Mouse (Mus musculus) heart, postnatal 25 days (tissue): ENCODE results near the gene Irx3. TPM values are rescaled to one million over a fixed set of nuclear protein-coding genes. Genes with fewer than 3 reads are reported as not detected.
A peak's percentile ranks its signal among the peaks of the same experiment; 100 is the strongest.

ENCODE experiments used
- DNase-seq: peaks from one replicate; pipeline ENCODE4 v3.0.0; 2022; ENCODE audit warnings: low spot score
- intact Hi-C: fragments of 180-260 bp; cut with DNase I; formaldehyde crosslinking; loops from one replicate; pipeline ENCODE4 v1.15.1; 2025
- total RNA-seq, 2 experiments: library from RNA; stranded (reverse); gene quantifications; 2 replicates each; pipeline ENCODE4 v1.2.3; 2021

The Irx3 gene
- total RNA-seq, 2 experiments from 2014 or later: 30.5 to 37.2 TPM

DNA sequence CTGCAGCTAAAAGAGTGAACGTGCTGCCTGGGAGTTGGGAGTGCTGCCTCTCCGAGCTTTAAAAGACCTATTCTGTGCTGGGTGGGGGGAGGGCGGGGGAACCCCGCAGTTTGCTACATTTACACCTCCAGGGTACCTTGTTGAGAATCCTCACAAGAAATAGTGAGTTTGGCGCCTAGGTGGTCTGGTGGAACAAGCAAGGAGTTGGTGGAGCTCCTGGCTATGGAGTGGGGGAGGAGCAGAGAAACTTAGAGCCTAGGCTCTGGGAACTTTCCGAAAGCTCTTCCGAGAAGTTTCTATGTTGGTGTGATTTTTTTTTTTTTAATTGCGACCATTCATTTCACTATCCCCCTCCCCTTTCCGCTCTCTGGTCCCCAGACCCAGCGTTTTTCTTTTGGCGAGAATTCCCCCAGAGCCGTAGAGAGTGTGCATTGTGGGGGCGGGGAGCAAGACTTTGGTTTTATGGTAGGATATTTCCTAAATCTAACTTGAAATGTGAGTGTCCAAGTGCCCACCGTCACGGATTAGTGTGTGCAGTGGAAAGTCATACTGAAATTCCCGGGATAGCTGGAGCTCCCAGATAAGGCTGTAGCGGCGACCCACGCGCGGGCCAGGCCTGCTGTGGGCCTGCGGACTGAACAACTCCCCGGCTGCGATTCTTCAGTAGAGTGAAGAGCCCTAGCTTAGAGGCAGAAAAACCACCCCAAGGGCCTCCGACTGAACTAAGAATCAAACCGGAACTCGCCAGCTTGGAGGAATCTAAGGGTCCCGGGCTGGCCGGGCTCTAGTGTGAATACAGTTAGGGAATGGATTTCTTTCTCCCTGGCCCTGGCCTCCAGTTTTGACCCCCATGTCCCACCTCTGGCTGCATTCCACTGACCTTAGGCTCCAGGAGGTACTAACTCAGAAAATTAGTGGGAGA is 795 bp upstream of the Irx3 start:
- DNase-seq: no peak
- intact Hi-C loops: loop anchor here (5.0 kb wide), 2 partner anchors 50 to 210 kb away; no protein-coding TSS in a partner anchor

DNA sequence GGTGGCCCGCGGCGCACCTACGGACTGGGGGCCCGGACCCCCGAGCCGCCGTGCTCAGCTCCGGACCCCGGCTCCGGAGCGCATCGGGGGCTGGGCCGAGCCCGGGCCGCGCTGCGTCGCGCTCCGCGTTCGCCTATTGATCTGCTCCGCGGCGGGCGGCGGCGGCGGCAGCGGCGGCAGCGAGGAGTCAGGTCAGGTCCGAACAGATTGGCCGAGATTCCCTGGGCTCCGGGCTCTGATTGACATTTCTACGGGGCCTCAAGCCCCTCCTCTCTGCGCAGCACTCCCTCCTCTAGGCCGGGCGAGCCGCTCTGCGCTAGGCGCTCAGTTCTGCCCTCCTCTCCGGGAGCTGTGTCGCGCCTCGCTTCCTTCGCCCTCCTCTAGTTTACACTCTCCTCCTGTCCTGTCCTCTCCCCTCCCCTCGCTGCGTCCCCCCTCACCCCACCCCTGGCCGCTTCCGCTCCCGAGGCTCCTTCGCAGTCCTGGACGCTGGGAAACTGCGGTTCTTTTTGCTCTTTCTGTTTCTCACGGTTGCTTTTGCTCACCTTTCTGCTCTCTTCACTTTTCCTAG is 541 bp downstream of the Irx3 start:
- DNase-seq: peak; percentile 62
- intact Hi-C loops: loop anchor here (2.0 to 5.0 kb wide), 3 partner anchors 51 to 561 kb away; no protein-coding TSS in a partner anchor

DNA sequence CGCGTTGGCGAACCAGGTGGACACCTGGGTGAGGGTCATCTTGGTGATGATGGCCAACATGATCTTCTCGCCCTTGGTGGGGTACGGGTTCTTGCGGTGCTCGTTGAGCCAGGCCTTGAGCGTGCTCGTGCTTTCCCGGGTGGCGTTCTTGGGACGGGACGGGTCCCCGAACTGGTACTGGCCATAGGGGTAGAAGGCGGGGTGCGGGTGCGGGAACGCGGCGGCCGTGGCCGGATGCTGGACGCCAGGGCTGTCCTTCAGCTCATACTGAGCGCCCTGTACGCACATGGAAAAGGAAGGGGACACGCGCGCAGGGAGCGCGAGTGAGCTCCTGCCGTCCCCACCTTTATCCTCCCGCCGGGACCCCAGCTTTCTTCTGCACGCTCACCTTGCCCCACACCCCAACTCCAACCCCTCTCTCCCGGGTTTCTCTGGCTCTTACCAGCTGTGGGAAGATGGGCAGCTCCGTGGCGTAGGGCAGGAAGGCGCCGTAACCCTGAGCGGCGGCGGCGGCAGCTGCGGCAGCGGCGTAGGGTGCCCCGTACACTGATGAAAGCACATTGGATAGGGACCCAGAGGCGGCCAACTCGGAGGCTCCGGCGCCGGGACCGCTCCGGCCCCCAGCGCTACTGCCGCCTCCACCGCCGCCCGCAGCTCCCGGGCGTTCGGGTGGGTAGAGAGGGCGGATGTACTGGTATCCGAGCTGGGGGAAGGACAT is 1.2 kb downstream of the Irx3 start:
- intact Hi-C loops: loop anchor here (2.0 to 5.0 kb wide), 3 partner anchors 52 to 562 kb away; no protein-coding TSS in a partner anchor
- no peak for DNase-seq

DNA sequence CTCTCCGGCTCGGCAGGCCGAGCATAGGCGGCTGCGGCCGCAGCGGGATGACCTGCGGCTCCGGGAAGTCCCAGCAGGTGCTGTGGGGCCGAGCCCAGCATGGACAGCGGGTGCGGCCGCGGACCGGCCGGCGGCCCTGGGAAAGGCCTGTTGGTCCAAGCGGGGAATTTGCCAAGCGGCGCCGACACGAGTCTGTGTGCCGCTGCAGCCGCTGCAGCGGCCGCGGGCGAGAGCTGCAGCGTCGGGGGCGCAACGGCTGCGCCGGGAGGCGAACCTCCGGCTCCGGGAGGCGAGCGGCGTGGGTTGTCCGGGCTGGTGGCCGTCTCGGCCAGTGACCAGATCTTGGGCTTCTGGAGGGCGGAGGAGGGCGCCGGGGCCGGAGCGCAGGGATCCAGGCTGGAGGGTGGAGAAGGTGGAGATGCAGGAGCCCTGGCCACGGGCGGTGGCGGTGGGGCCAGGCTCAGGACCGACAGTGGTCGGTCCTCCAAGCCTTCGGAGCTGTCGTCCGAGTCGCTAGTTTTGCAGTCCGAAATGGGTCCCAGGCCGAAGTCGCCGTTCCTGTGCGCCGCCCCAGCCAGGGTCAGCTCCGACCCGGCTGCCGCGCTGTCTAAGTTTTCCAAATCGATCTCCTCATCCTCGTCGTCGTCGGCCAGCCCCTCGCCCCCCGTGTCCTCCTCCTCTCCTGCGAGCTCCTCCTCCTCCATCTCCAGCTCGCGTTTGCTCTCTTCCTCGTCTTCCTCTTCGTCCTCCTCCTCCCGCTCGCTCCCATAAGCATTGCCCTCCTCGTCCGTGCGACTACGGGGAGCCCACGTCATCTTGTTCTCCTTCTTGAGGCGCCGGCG is 2.0 kb downstream of the Irx3 start:
- DNase-seq: no peak
- intact Hi-C loops: loop anchor here (2.0 to 5.0 kb wide), 5 partner anchors 52 to 563 kb away; no protein-coding TSS in a partner anchor

DNA sequence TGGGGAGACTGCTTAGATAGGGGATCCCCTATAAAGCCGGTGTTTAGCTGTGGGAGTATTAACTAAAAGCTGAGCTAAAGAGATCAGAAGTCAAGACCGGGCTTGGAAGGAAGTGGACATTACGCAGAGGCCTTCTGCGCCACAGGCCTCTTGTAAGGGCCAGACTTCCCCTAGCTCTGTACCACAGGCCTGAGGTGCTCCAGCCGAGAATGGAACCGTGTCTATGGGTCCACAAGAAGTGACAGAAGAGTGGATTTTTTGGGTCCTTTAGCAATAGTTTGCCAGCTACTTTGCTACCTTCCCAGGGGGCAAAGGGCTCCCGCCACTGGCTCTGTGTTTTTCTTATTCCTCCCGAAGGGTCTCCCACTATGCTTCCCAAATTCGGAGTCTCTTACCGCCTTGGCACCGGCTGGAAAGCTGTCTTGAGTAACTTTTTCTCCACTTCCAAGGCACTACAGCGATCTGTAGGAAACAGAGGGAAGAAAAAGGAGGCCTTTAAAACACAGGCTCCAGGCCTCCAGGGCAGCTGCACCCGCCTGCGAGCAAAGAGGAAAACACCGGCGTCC is 2.8 kb downstream of the Irx3 start:
- intact Hi-C loops: loop anchor here (5.0 kb wide), 2 partner anchors 112 to 312 kb away; no protein-coding TSS in a partner anchor
- no peak for DNase-seq

DNA sequence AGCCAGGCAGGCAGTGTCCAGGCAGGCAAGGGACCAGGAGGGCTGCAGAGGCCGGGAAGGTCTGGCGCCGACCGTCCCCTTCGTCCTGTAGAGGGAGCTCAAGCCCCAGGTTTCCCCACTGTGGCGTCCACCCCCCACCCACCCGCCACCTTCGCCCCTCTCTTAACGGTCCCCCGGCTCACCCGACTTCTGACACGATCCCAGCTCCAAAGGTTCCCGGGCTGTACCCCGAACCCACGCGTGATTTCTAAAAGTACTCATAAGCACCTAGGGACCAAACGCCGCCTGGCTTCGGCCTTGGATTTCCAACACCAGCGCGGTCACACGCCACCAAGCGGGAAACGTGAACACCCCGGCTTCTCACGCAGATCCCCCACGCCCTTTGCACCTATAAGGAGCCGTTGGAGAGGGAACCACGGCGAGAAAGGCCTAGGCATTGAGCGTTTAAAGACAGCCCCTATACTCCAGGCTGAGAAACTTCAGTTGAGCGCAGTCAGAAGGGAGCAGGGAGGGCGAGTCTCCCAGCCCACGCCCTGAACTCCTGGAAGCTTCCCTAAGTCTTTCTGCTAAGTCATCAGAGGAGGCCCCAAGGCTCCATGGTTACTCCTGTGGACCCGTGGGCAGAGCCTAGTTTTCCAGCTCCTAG is 4.1 kb downstream of the Irx3 start:
- intact Hi-C loops: loop anchor here (1.0 to 5.0 kb wide), 6 partner anchors 110 to 557 kb away; no protein-coding TSS in a partner anchor
- DNase-seq: no peak

DNA sequence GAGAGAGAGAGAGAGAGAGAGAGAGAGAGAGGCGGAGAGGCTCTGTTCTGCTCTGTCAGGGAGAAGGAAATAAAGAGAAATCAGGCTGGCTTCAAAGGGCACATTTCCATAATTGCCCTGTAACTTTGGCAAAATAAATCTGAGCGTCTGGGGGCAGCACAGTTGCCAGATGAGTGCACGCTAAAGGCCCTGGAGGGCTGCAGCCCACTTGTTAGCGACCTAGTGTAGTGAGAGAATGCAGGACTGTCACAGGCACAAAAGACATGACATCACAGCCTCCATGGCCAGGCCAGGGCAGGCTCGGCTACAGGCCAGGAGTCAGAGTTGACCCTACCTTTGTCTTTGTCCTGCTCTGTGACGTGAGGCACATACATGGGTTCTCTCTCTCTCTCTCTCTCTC is 8.0 kb downstream of the Irx3 start:
- intact Hi-C loops: no loop called here
- no peak for DNase-seq

DNA sequence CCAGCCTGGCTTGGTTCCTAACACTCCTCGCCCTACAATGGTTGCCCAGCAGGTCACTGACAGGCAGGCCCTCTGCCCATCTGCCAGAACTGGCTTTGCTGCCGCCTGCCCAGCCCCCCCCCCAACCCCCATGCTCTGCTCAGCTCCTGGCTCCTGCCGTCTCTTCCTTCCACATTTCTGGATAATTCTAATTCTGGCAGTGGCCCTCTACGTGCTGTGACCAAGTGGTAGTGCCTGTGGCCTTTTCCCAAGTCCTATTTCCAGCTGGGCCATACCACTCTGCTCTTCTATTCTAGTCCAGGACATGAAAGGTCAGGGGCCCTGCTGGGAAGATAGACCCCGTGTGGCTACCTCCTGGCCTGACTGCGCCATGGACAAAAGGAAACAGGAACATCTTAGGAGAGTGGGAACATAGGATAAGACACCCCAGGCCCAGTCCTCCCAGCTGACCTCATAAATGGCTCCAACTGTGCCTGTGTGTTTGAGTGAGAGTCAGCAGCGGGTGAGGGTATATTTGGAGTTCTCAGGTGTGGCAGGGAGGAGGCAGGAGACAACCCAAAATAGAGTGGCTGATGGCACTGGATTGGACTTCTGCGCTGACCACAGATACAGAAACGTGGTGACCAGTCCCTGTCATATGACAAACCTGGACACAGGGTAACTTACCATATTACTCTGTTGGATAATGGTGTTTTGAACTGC is 14.5 kb downstream of the Irx3 start:
- no peak for DNase-seq
- intact Hi-C loops: no loop called here

DNA sequence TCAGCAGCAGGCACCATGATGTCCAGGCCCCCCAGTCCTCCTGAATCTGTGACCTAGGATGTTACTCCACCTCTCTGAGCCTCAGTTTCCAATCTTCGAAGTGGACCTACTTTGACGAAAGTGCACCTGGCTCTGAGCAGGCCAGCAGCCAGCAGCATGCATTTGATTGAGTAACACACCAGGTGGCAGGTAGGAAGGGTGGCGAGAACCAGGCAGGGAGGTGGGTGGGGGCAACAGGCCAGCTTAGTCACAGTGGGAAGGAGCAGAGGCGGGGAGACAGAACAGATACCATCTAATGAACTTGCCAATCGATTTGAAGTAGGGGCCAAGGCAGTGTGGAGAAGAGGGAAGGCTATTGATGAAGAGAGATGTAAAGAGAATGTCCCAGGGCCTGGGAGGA is 18.9 kb downstream of the Irx3 start:
- DNase-seq: no peak
- intact Hi-C loops: no loop called here

DNA sequence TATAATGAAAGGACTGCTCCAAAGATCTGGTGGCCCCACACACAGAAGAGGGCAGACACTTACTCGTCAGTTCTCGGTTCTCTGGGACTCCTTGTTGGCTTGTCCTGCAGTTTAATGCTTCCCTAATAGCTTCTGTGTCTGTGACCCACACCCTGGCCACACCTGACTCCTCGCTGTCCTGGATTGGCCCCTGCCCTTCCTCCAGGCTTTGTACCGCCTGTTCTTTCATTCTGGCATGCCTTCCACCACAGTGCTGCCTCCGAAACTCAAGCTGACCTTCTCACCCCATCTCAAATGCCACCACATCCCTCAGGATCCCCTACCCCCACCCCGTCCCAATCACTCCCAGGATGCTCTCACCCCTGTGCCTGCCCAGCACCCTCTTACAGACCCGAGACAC is 19.7 kb downstream of the Irx3 start:
- intact Hi-C loops: no loop called here
- DNase-seq: no peak

DNA sequence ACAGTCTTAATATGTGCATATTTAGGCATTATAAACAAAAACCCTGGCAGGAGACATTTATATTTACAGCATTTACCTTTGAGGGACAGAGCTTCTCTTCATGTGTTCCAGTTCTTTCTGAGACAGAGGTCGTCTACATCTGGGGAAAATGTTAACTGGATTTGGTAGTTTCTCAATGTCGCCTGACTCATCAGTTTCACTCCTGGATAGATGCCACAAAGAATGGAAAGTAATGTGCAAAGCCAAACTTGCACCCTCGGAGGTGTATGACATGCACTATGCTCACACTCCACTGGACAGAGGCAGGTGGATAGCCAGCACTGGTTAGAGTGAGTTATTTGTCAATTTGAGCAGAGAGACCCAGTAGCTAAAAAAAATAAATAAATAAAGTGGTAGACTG is 21.2 kb downstream of the Irx3 start:
- no peak for DNase-seq
- intact Hi-C loops: no loop called here

DNA sequence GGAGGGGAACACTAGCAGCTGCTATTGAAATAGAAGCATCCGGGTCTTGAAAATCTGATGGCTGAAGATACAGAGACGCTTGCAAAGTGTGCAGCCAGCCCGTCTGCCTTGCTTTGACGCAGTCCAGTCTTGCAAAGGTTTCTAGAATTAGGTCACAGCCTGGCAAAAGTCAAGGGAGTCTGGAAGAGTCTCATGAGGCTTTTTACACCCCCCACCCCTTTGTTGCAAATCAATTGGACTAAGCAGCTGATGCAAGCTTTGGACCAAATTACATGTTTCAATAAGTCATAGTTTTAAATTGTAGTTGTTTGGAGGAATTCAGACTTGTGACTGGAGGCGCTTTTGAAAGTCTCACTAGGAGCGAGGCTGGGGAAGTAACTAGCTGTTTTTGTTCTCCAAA is 33.0 kb downstream of the Irx3 start:
- intact Hi-C loops: no loop called here
- DNase-seq: no peak

DNA sequence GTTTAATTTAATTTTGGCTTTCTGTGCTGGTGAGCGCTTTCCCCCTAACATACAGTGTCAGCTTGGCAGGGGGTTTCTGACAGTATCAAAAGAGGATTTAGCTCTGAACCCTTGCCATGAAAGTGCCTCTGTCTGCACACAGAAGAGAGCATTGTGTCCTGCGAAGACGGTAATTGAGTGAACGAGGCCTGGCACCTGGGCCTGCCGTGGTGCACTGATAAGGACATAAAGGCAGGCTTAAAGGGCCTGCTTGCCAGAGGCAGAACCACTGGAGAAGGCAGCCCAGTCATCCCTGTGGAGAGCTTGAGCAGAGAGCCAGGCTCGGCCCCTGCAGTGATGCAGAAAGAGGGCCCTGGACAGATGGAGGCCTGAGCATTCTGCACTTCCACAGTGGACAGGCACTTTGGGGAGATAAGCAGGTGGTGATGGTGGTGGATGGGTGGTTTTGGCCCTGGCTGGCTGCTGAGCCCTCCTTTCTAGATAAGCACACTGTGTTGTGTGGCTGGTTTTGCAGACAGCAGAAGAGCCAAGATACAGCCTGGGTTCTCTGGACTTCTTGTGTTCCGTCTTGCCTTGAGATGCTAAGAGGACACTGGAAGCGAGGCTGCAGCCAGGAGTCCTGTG is 36.3 kb downstream of the Irx3 start:
- intact Hi-C loops: no loop called here
- DNase-seq: no peak

DNA sequence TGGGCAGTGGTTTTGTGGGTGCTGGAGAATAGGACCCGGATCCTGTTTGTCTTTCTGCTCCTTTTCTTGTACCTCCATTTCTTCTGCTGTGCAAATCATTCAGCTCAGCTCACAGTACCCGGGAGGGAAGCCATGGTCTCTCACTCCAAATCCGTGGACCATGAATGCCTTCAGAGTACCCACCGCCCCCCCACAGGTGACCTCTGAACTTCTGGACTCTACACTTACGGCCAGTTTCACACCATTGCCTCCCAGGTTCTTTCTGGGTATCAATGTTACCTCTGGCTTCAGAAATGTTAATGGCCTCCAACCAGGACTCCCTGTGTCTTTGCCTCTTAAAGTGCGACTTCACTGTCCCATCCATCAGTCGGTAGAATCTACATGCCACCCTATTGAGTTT is 46.3 kb downstream of the Irx3 start:
- intact Hi-C loops: no loop called here
- DNase-seq: no peak

DNA sequence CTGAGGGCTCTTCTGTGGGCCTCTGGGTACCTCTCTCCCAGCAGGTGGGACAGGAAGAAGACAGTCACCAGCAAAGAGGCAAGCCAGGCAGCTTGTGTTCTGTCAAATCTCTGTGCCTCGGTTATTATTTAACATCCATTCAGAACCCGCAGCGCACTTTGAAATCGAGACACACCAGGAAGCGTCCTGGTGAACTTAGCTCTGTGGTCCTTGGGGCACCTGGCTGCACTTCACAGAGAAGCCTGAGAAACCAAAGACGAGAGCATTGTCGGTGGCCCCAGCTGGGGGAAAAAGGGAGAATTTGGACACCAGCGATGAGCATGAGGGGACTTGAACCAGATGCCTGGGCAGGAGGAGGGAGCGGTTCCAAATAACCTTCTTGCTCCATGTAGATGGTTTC is 46.8 kb downstream of the Irx3 start:
- intact Hi-C loops: no loop called here
- no peak for DNase-seq

DNA sequence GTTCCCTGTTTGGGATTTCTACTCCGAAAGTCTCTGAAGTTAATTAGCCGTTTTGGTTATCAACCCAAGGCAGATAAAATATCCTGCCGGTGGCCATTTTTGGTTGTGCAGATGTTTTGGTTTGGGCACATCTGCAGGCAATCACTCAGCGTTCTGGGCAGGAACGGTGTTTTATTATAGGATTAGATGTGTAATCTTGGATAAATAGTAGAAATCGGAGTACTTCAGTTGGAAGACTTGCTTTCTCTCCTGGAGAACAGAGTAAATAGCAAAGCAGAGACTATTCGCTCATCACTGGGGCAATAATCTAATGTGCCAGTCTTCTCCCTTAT is 51.1 kb downstream of the Irx3 start:
- intact Hi-C loops: no loop called here
- no peak for DNase-seq

DNA sequence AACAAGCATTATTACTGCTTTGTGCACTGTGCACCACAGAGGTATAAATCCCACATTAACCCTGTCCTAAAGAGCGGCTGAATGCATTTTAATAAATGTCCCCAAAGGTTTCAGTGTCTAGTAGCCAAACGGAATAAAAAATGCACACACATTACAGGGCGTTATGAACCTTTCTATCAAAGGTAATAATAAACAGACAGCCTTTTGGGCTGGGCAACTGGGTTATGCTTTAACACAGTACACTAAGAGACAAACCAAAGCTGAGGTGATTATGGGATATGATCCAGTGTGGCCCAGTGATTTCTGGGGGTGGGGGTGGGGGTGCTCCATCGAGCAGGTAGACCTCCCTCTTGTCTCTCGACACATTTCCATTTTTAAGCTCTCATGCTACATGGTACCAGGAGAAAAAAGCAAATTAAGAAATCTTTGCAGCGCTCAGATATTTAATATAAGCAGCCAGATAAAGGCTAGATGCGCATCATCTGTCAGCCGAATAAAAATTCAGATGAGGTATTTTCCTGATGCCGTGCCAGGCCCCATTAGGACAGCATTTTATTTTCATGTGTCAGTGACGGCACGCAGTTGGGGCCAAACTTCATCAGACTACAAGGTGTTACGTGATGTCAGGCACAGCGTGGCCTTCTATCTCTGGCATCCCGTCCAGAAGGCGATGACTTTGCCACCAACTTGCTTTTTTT is 51.6 kb downstream of the Irx3 start:
- intact Hi-C loops: no loop called here
- no peak for DNase-seq
